Mouse (Mus musculus) heart, adult 2 months (tissue): Measurements from ENCODE around the gene Ahnak2.
A peak's percentile ranks its signal among the peaks of the same experiment; 100 is the strongest.

ENCODE experiments used
- CTCF ChIP-seq: fragments of 200-600 bp; IDR thresholded peaks from 2 replicates; pipeline ENCODE4 v1.8.1; 2022; ENCODE audit warnings: antibody characterized with exemption, mild to moderate bottlenecking, moderate library complexity
- EP300 ChIP-seq: fragments of 200-500 bp; IDR thresholded peaks from 2 replicates; pipeline ENCODE4 v1.6.1; 2011; ENCODE audit warnings: low read depth, low read length, control low read depth; ENCODE audit not compliant: insufficient read depth
- POLR2A ChIP-seq: fragments of 200-500 bp; IDR thresholded peaks from 2 replicates; pipeline ENCODE4 v1.6.1; 2011; ENCODE audit warnings: mild to moderate bottlenecking, low read depth, low read length, control low read depth; ENCODE audit not compliant: insufficient read depth

- TF ChIP-seq POLR2A = no peak
- peak; percentile 90 for TF ChIP-seq CTCF
- 0 out of 2 replicates have a peak, but pooled peaks have one; percentile 18 for TF ChIP-seq EP300
Observed at GRCm38 (mm10) chr12:112800476-112800875, 2.0 kb downstream of the Ahnak2 start.
